Mouse (Mus musculus) limb, embryonic 14.5 days (tissue): ENCODE results near the gene Mctp1. TPM values are rescaled to one million over a fixed set of nuclear protein-coding genes. Genes with fewer than 3 reads are reported as not detected.

ENCODE experiments used
- ATAC-seq: fragments of 200-750 bp; cut with Nextera tagmentation; 2 replicates; pipeline ENCODE4 v1.8.0; 2017; ENCODE audit warnings: low read depth, moderate number of reproducible peaks, moderate TSS enrichment; ENCODE audit not compliant: low FRiP score
- DNase-seq: peaks from one replicate; pipeline ENCODE4 v3.0.0-alpha.2; 2015; ENCODE audit warnings: low spot score
- H3K27ac ChIP-seq: fragments of 300-500 bp; sonication (generic); replicated peaks from 2 replicates; pipeline ENCODE4 v1.5.1; 2014; ENCODE audit warnings: low read depth, mild to moderate bottlenecking, low read length, moderate library complexity, mixed read lengths
- H3K27me3 ChIP-seq: fragments of 300-500 bp; sonication (generic); 2 replicates; pipeline ENCODE4 v1.6.1; 2014; ENCODE audit warnings: low read length, mixed read lengths; ENCODE audit not compliant: control insufficient read depth, insufficient read depth
- H3K36me3 ChIP-seq: fragments of 300-500 bp; sonication (generic); 2 replicates; pipeline ENCODE4 v1.6.1; 2014; ENCODE audit warnings: mild to moderate bottlenecking, low read length, moderate library complexity, mixed read lengths; ENCODE audit not compliant: control insufficient read depth, insufficient read depth
- H3K4me1 ChIP-seq: fragments of 300-500 bp; sonication (generic); 2 replicates; pipeline ENCODE4 v1.6.1; 2014; ENCODE audit warnings: antibody characterized with exemption, low read length, mixed read lengths; ENCODE audit not compliant: control insufficient read depth, insufficient read depth
- H3K4me2 ChIP-seq: fragments of 300-500 bp; sonication (generic); replicated peaks from 2 replicates; pipeline ENCODE4 v1.6.1; 2014; ENCODE audit warnings: low read depth, mild to moderate bottlenecking, low read length, moderate library complexity; ENCODE audit not compliant: severe bottlenecking
- H3K4me3 ChIP-seq: fragments of 300-500 bp; sonication (generic); replicated peaks from 2 replicates; pipeline ENCODE4 v1.5.1; 2014; ENCODE audit warnings: low read length
- H3K9ac ChIP-seq: fragments of 300-500 bp; sonication (generic); 2 replicates; pipeline ENCODE4 v1.6.1; 2014; ENCODE audit warnings: mild to moderate bottlenecking, low read depth, low read length, moderate library complexity; ENCODE audit not compliant: severe bottlenecking
- H3K9me3 ChIP-seq: fragments of 300-500 bp; sonication (generic); 2 replicates; pipeline ENCODE4 v1.6.1; 2016; ENCODE audit warnings: low read length; ENCODE audit not compliant: control insufficient read depth
- POLR2A ChIP-seq: fragments of 200-500 bp; IDR thresholded peaks from 2 replicates; pipeline ENCODE4 v1.8.0; 2012; ENCODE audit warnings: inconsistent platforms, mild to moderate bottlenecking, moderate library complexity, borderline replicate concordance; ENCODE audit not compliant: insufficient read depth, insufficient read length; ENCODE audit errors: extremely low read depth
- WGBS: fragments of 180-500 bp; shearing (Covaris S2); extraction: QIAGEN DNeasy Blood & Tissue Kit; methylation state at CpG from one replicate; pipeline ENCODE4 v1.1.7; 2014; 5-methylcytosine and 5-hydroxymethylcytosine counted together
- polyA plus RNA-seq, 2 experiments: library from polyadenylated mRNA; depleted of rRNA in 1 of 2; stranded (reverse) in 1 of 2; unstranded in 1 of 2; fragments of >200 nt; fragmentation: Nextera tagmentation in 1 of 2; extraction: Ambion mirVana in 1 of 2; gene quantifications; 2 replicates each; pipeline versions ENCODE4 v1.2.1 to v1.2.3; 2012 to 2014

Gene Mctp1
- polyA plus RNA-seq, 2 experiments = 0.44 to 0.59 TPM

GRCm38 (mm10) chr13:76870291-76870690 is 486.0 kb downstream of the Mctp1 start:
- Histone ChIP-seq H3K9me3 (no peaks in the 10 kb centered on the region), H3K27me3 (no peaks in the 10 kb centered on the region), H3K4me3 (no peak overlapping the region), H3K4me2 (no peak overlapping the region), H3K27ac (no peak overlapping the region), H3K4me1 (no peaks in the 10 kb centered on the region), H3K36me3 (no peaks in the 10 kb centered on the region), H3K9ac (no peak overlapping the region)
- WGBS = 84% methylated on average over 3 of the region's 3 CpGs
- DNase-seq (no peak), ATAC-seq (no peak)
- TF ChIP-seq POLR2A = no peak

GRCm38 (mm10) chr13:76877887-76878763 is 493.8 kb downstream of the Mctp1 start:
- no peaks in the 10 kb centered on the region for H3K36me3 ChIP-seq
- DNase-seq = no peak

GRCm38 (mm10) chr13:76879008-76879407 is 494.7 kb downstream of the Mctp1 start:
- H3K9me3 ChIP-seq = no peaks in the 10 kb centered on the region
- DNase-seq (no peak), ATAC-seq (no peak)
- no peaks in the 10 kb centered on the region for H3K36me3 ChIP-seq
- no peaks in the 10 kb centered on the region for H3K4me1 ChIP-seq
- no peak overlapping the region for H3K4me2 ChIP-seq
- whole genome bisulfite sequencing = 30% methylated on average over 3 of the region's 3 CpGs
- no peak overlapping the region for H3K27ac ChIP-seq
- H3K4me3 ChIP-seq = no peak overlapping the region
- no peak overlapping the region for H3K9ac ChIP-seq
- H3K27me3 ChIP-seq = no peaks in the 10 kb centered on the region
- TF ChIP-seq POLR2A = no peak

More at GRCm38 (mm10) chr13:76877887-76878763, 493.8 kb downstream of the Mctp1 start:
- no peak for ATAC-seq
- no peak overlapping the region for H3K4me3 ChIP-seq
- TF ChIP-seq POLR2A = no peak
- H3K4me2 ChIP-seq = no peak overlapping the region
- H3K9ac ChIP-seq = no peak overlapping the region
- no peaks in the 10 kb centered on the region for H3K4me1 ChIP-seq
- no peaks in the 10 kb centered on the region for H3K27me3 ChIP-seq
- WGBS = 75% methylated on average over 8 of the region's 8 CpGs
- H3K27ac ChIP-seq = no peak overlapping the region
- H3K9me3 ChIP-seq = no peaks in the 10 kb centered on the region

- TF ChIP-seq POLR2A = no peak
- Histone ChIP-seq H3K9me3 (no peaks in the 10 kb centered on the region), H3K27ac (no peak overlapping the region), H3K27me3 (no peaks in the 10 kb centered on the region), H3K9ac (no peak overlapping the region), H3K36me3 (no peaks in the 10 kb centered on the region), H3K4me2 (no peak overlapping the region), H3K4me1 (no peaks in the 10 kb centered on the region), H3K4me3 (no peak overlapping the region)
- no peak for DNase-seq
- no peak for ATAC-seq
- 53% methylated on average over 8 of the region's 8 CpGs for WGBS
Measured at GRCm38 (mm10) chr13:76884517-76885092, 500.3 kb downstream of the Mctp1 start.

GRCm38 (mm10) chr13:76892987-76893386 is 508.7 kb downstream of the Mctp1 start:
- TF ChIP-seq POLR2A = no peak
- no peaks in the 10 kb centered on the region for H3K36me3 ChIP-seq
- ATAC-seq (no peak), DNase-seq (no peak)
- no peak overlapping the region for H3K4me2 ChIP-seq
- H3K27ac ChIP-seq = no peak overlapping the region
- H3K9ac ChIP-seq = no peak overlapping the region
- no peak overlapping the region for H3K4me3 ChIP-seq
- H3K27me3 ChIP-seq = no peaks in the 10 kb centered on the region
- H3K4me1 ChIP-seq = no peaks in the 10 kb centered on the region
- no peaks in the 10 kb centered on the region for H3K9me3 ChIP-seq
